Mouse (Mus musculus): ENCODE measurements around the gene Pear1. TPM values are rescaled to one million over a fixed set of nuclear protein-coding genes. Genes with fewer than 3 reads are reported as not detected.

Pear1 gene
- polyA plus RNA-seq, 1 experiment from 2014 or later = 0.30 TPM

DNA sequence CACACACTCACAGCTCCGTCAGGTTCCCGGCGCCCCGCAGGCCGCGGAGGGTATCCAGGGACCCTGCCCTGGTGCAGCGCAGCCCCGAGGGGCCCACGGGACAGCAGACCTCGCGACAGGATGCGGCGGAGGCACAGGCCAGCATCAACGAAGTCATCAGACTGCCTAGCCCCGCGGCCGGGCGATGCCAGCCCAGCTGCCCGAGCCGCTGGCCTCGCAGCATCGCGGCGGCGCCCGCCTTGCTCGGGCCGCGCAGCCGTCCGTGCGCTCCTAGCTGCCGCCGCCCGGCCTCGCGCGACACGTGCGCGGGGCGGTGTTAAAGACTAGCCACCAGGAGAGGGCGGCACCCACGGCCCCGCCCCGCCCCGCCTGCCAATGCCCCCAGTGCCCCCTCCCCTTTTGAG lies 29.2 kb downstream of the Pear1 start, which contains the start of gene Ntrk1:
Gene Ntrk1, minus strand, starts transcription at position 241 of the 404 bp plus-strand sequence.
- no peak within 1 kb of the TSS for H3K27ac ChIP-seq
- no peak within 1 kb of the TSS for H3K4me3 ChIP-seq (ENCODE audit: inconsistent target)
- WGBS (ENCODE audit: missing documents) = 2% methylated on average over 46 of the region's 47 CpGs
- no peaks in the 10 kb centered on the region for H3K79me2 ChIP-seq (ENCODE audit: inconsistent target)
- no peaks in the 10 kb centered on the region for H3K36me3 ChIP-seq (ENCODE audit: inconsistent target)

DNA sequence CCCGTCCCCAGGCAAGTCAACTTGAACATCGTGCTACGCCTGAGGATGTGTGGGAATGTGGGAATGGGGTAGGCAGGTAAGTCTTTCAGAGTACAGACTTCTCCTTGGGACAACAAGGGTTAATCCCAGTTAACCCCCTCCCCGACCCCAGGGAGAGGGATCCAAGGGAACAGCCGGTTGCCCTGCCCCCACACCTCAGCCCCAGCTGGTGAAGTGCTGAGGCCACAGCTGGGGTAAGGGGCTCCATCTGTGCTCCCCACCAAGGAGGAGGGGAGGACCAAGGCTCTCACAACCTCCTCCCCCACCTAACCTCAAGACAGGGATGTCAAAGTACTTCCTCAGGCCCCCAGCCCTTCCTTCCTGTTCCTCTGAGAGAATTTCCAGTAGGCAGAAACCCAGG lies 34.3 kb downstream of the Pear1 start:
- WGBS (ENCODE audit: missing documents) = 62% methylated on average over 5 of the region's 5 CpGs
- Histone ChIP-seq H3K79me2 (ENCODE audit: inconsistent target) (no peaks in the 10 kb centered on the region), H3K27ac (no peak overlapping the region), H3K36me3 (ENCODE audit: inconsistent target) (no peaks in the 10 kb centered on the region), H3K4me3 (ENCODE audit: inconsistent target) (no peak overlapping the region)

- H3K27ac ChIP-seq = no peak overlapping the region
- H3K36me3 ChIP-seq (ENCODE audit: inconsistent target) = no peaks in the 10 kb centered on the region
- 91% methylated on average over 1 of the region's 1 CpGs for WGBS (ENCODE audit: missing documents)
Measured at GRCm38 (mm10) chr3:87789248-87789647, 34.9 kb downstream of the Pear1 start.

GRCm38 (mm10) chr3:87785626-87786214 lies 38.4 kb downstream of the Pear1 start:
- Histone ChIP-seq H3K27ac (no peak overlapping the region), H3K79me2 (ENCODE audit: inconsistent target) (no peaks in the 10 kb centered on the region), H3K36me3 (ENCODE audit: inconsistent target) (no peaks in the 10 kb centered on the region), H3K4me3 (ENCODE audit: inconsistent target) (no peak overlapping the region)
- 81% methylated on average over 6 of the region's 6 CpGs for WGBS (ENCODE audit: missing documents)

More at GRCm38 (mm10) chr3:87789248-87789647, 34.9 kb downstream of the Pear1 start:
- no peaks in the 10 kb centered on the region for H3K79me2 ChIP-seq (ENCODE audit: inconsistent target)
- no peak overlapping the region for H3K4me3 ChIP-seq (ENCODE audit: inconsistent target)

GRCm38 (mm10) chr3:87785156-87785555 lies 39.0 kb downstream of the Pear1 start:
- Histone ChIP-seq H3K27ac (no peak overlapping the region), H3K36me3 (ENCODE audit: inconsistent target) (no peaks in the 10 kb centered on the region), H3K4me3 (ENCODE audit: inconsistent target) (no peak overlapping the region), H3K79me2 (ENCODE audit: inconsistent target) (no peaks in the 10 kb centered on the region)
- WGBS (ENCODE audit: missing documents) = 22% methylated on average over 5 of the region's 5 CpGs

DNA sequence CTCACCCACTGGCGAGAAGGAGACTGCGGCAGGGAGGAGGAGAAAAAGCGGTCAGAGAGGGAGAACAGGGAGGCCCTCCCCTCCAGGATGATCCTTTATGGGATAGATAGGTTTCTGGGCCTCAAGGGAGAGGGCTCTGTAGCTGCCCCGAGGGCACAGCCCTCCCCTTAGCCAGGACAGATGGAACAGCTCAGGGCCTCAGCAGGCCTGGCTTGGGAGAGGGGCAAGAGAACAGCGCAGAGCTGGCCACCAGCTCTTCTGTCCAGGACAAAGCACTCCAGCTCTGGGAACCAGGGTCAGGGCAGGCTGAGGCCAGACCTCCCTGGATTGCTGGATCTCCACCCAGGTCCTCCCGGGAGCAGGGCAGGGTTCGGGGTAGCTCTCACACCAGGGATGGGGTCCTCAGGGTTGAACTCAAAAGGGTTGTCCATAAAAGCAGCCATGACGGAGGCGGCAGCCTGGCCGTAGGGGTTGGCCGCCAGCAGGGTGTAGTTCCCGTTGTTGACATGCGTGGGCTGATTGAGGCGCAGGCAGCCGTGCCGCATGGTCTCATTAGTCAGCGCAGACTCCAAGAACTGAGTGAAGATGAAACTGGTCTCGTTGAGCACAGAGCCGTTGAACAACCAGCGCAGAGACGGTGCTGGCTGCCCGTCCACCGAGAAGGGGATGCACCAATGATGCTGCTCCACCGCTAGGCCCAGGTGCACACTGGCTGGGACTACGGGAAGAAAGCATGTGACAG lies 40.7 kb downstream of the Pear1 start:
- WGBS (ENCODE audit: missing documents) = 91% methylated on average over 24 of the region's 25 CpGs
- H3K4me3 ChIP-seq (ENCODE audit: inconsistent target) = no peak overlapping the region
- H3K36me3 ChIP-seq (ENCODE audit: inconsistent target) = no peaks in the 10 kb centered on the region
- H3K79me2 ChIP-seq (ENCODE audit: inconsistent target) = no peaks in the 10 kb centered on the region
- no peak overlapping the region for H3K27ac ChIP-seq

GRCm38 (mm10) chr3:87779086-87779485 lies 45.0 kb downstream of the Pear1 start:
- H3K79me2 ChIP-seq (ENCODE audit: inconsistent target) = no peaks in the 10 kb centered on the region
- WGBS (ENCODE audit: missing documents) = 46% methylated on average over 2 of the region's 2 CpGs

GRCm38 (mm10) chr3:87778283-87778682 lies 45.8 kb downstream of the Pear1 start:
- WGBS (ENCODE audit: missing documents) = 64% methylated on average over 23 of the region's 23 CpGs
- Histone ChIP-seq H3K4me3 (ENCODE audit: inconsistent target) (no peak overlapping the region), H3K36me3 (ENCODE audit: inconsistent target) (no peaks in the 10 kb centered on the region), H3K27ac (no peak overlapping the region), H3K79me2 (ENCODE audit: inconsistent target) (no peaks in the 10 kb centered on the region)

More at GRCm38 (mm10) chr3:87779086-87779485, 45.0 kb downstream of the Pear1 start:
- Histone ChIP-seq H3K27ac (no peak overlapping the region), H3K4me3 (ENCODE audit: inconsistent target) (no peak overlapping the region), H3K36me3 (ENCODE audit: inconsistent target) (no peaks in the 10 kb centered on the region)

DNA sequence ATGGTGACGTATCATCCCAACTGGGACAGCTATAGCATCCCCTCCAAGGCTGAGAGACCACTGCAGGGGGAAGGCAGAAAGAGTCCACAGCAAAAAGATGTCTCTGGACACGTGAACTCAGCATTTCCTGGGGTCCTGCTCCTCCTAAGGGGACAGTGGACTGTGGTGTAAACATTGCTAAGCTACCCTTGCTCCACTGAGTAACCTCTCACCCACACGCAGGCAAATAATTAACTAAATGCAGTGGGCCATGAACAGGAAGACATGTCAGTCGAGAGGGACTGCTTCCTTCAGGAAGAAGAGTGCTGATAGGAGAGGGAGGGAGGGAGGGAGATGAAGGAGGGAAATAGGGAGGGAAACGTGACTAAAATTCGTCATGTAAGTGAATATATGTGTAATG lies 53.0 kb downstream of the Pear1 start:
- Histone ChIP-seq H3K27ac (no peak overlapping the region), H3K36me3 (ENCODE audit: inconsistent target) (no peaks in the 10 kb centered on the region), H3K79me2 (ENCODE audit: inconsistent target) (no peaks in the 10 kb centered on the region), H3K4me3 (ENCODE audit: inconsistent target) (no peak overlapping the region)
- WGBS (ENCODE audit: missing documents) = 51% methylated on average over 4 of the region's 6 CpGs

DNA sequence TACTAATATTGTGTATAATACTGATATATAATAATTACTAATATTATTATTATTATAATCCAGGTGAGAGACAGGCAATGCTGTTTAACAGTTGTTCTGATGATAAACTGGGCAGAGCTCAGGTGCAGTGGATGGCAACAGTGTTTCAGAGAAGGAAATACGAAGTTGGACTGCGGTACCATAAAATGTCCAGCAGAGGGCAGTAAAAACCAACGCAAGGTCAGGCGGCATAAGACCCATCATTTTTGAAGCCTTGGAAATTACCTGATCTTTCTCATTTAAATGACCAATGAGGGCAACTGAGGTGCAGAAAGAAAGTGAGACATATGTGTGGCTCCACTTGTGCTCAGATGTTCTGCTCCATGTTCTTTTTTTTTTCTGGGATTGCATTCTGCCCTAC lies 53.8 kb downstream of the Pear1 start:
- H3K36me3 ChIP-seq (ENCODE audit: inconsistent target) = no peaks in the 10 kb centered on the region
- no peak overlapping the region for H3K4me3 ChIP-seq (ENCODE audit: inconsistent target)
- no peaks in the 10 kb centered on the region for H3K79me2 ChIP-seq (ENCODE audit: inconsistent target)
- WGBS (ENCODE audit: missing documents) = 2% methylated on average over 4 of the region's 4 CpGs
- no peak overlapping the region for H3K27ac ChIP-seq

GRCm38 (mm10) chr3:87769506-87769905 lies 54.6 kb downstream of the Pear1 start:
- H3K36me3 ChIP-seq (ENCODE audit: inconsistent target) = no peaks in the 10 kb centered on the region
- no peak overlapping the region for H3K27ac ChIP-seq
- no peaks in the 10 kb centered on the region for H3K79me2 ChIP-seq (ENCODE audit: inconsistent target)
- 74% methylated on average over 8 of the region's 8 CpGs for WGBS (ENCODE audit: missing documents)
- no peak overlapping the region for H3K4me3 ChIP-seq (ENCODE audit: inconsistent target)

DNA sequence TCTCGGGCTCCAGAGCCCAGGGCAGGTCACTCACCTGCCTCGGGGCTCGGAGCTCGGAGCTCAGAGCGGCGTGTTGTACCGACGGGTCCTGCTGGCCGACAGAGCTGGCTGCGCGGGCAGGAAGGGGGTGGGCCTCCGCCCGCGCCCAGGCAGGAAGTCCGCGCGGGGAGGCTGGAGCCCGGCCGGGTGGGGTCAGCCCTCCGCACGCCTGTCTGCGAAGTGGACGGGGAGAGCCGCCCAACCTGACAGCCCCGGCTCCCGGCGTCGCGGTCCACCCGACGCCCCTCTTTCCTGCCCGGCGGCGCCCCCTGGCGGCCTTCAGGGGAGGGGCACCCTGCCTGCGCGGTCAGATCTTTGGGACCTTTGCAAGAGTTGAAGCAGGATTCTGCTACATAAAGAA lies 55.3 kb downstream of the Pear1 start:
- H3K4me3 ChIP-seq (ENCODE audit: inconsistent target) = no peak overlapping the region
- WGBS (ENCODE audit: missing documents) = 2% methylated on average over 37 of the region's 37 CpGs
- no peak overlapping the region for H3K27ac ChIP-seq
- H3K36me3 ChIP-seq (ENCODE audit: inconsistent target) = no peaks in the 10 kb centered on the region
- H3K79me2 ChIP-seq (ENCODE audit: inconsistent target) = no peaks in the 10 kb centered on the region

GRCm38 (mm10) chr3:87768431-87768830 lies 55.7 kb downstream of the Pear1 start:
- H3K4me3 ChIP-seq (ENCODE audit: inconsistent target) = no peak overlapping the region
- 30% methylated on average over 6 of the region's 6 CpGs for WGBS (ENCODE audit: missing documents)
- H3K36me3 ChIP-seq (ENCODE audit: inconsistent target) = no peaks in the 10 kb centered on the region
- no peaks in the 10 kb centered on the region for H3K79me2 ChIP-seq (ENCODE audit: inconsistent target)
- H3K27ac ChIP-seq = no peak overlapping the region

GRCm38 (mm10) chr3:87767764-87768163 lies 56.3 kb downstream of the Pear1 start:
- H3K27ac ChIP-seq = no peak overlapping the region
- no peak overlapping the region for H3K4me3 ChIP-seq (ENCODE audit: inconsistent target)
- no peaks in the 10 kb centered on the region for H3K79me2 ChIP-seq (ENCODE audit: inconsistent target)
- 63% methylated on average over 8 of the region's 8 CpGs for WGBS (ENCODE audit: missing documents)
- H3K36me3 ChIP-seq (ENCODE audit: inconsistent target) = no peaks in the 10 kb centered on the region

DNA sequence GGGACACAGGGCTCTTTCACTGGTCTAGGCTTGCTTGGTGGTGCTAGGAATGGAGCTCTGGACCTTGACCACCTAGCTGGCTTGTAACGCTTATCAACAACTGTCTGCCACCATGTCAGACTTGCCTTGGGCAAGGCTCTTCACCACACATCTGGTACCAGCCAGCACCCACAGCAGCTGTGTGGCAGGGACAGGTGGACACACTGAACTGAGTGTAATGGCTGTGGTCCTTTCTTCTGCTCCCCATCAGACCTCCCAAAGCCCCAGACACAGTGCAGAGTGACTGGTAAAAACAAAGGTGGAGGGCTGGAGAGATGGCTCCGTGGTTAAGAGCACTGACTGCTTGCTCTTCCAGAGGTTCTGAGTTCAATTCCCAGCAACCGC lies 57.8 kb downstream of the Pear1 start:
- H3K27ac ChIP-seq = no peak overlapping the region
- no peak overlapping the region for H3K4me3 ChIP-seq (ENCODE audit: inconsistent target)
- WGBS (ENCODE audit: missing documents) = 91% methylated on average over 3 of the region's 3 CpGs
- no peaks in the 10 kb centered on the region for H3K79me2 ChIP-seq (ENCODE audit: inconsistent target)
- no peaks in the 10 kb centered on the region for H3K36me3 ChIP-seq (ENCODE audit: inconsistent target)

Data from macrophage (primary cell).